Mouse (Mus musculus) liver, adult 2 months (tissue): ENCODE results near the gene Cd200.

Source experiments
- CTCF ChIP-seq: fragments of 200-500 bp; IDR thresholded peaks from 2 replicates; pipeline ENCODE4 v1.5.1; 2011; ENCODE audit warnings: low read depth, low read length, control low read depth
- POLR2A ChIP-seq: fragments of 200-500 bp; IDR thresholded peaks from 2 replicates; pipeline ENCODE4 v1.6.1; 2011; ENCODE audit warnings: low read length, control low read depth; ENCODE audit not compliant: insufficient read depth; ENCODE audit errors: extremely low read depth

GRCm38 (mm10) chr16:45366111-45366510, 42.7 kb downstream of the Cd200 start:
- TF ChIP-seq POLR2A, result no peak
- TF ChIP-seq CTCF, result no peak
